ENCODE assay signal across 19 mouse cellular contexts in the genomic region with DNA sequence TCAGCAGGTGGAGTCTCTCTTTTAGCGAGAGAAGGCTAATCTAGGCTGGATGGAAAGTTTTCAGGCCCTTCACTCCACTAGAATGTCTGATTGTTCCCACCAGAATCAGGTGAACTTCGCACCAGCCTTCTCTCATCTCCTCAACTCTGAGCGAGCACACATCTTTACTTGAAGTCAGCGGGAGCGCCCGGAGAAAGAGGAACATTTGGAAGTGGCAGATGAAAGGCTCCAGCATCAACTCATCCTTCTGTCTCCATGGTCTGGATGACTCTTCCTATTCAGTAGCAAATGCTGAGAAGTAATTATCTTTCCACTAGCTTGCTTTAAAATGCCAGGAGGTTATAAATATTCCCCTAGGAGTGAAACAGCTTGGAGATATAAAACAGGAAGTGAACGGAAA.
DNase-seq lines count a peak whose midpoint lies in the region; TF ChIP-seq lines count a peak whose summit lies in the region.
"Had no signal": no experiment of that assay in that cellular context is flagged by ENCODE, and none has a peak within 500 bp of the region (broad histone marks: within the 10 kb centered on the region; RNA-seq: fewer than 3 reads in every experiment).

No protein-coding gene starts in this region.

- H3K4me3 ChIP-seq in cortical plate, adult 2 months (ENCODE audit: insufficient read depth, low read length) = no peak overlapping the region
- H3K4me3 ChIP-seq: forebrain, embryonic 13.5 days; heart, adult 2 months; heart, embryonic 15.5 days; limb, embryonic 10.5 days; neural tube, embryonic 13.5 days had no signal

- H3K27ac ChIP-seq in cortical plate, adult 2 months (ENCODE audit: insufficient read depth, low read length) = peak overlapping the region; percentile 2; the same call in 1 of the 2 replicates
- H3K27ac ChIP-seq: forebrain, embryonic 13.5 days; heart, adult 2 months; heart, embryonic 15.5 days; limb, embryonic 10.5 days; neural tube, embryonic 13.5 days had no signal

- DNase-seq in frontal cortex, adult 2 months (ENCODE audit: extremely low spot score in 1 of 2, low spot score in 1 of 2) = peak; percentile 35 to 50
- no peak for DNase-seq in frontal cortex, postnatal 10 days (ENCODE audit: low spot score in 2 of 2)
- peak; percentile 41 for DNase-seq in layer of hippocampus, adult 9-11 months
- DNase-seq in right cerebral cortex, postnatal 14 days = peak; percentile 5
- DNase-seq in urinary bladder, postnatal 14 days (ENCODE audit: low spot score) = no peak
- no peak for DNase-seq in thymus, postnatal 10 days (ENCODE audit: low spot score in 2 of 2)
- DNase-seq: adrenal gland, postnatal 36 days; embryo, embryonic 11 days; gastrocnemius, postnatal 14 days; heart, adult 2 months; kidney, adult 8-10 months; lung, adult 2 months; lung, postnatal 36 days; thymus, adult 2 months had no signal

- peaks cover 2% of the 10 kb centered on the region; the same call in 1 of the 2 replicates for H3K4me1 ChIP-seq in cortical plate, adult 2 months (ENCODE audit: control insufficient read depth, insufficient read depth, low read length)
- H3K4me1 ChIP-seq: forebrain, embryonic 13.5 days; heart, embryonic 15.5 days; limb, embryonic 10.5 days; neural tube, embryonic 13.5 days had no signal

- TF ChIP-seq POLR2A in cortical plate, adult 2 months (IDR thresholded peaks at IDR 0.05; ENCODE audit: extremely low read depth, insufficient read depth, low read length) = no peak

- TF ChIP-seq CTCF in cortical plate, adult 2 months (IDR thresholded peaks at IDR 0.05; ENCODE audit: extremely low read depth, insufficient read depth, low read length) = no peak

Comparison
In these comparisons a context has a peak if more than half of its experiments do, and no peak if none do; other contexts are left out.
1. DNase-seq: peak in frontal cortex, adult 2 months (2 of 2), layer of hippocampus, adult 9-11 months (single experiment) and right cerebral cortex, postnatal 14 days (single experiment); none in frontal cortex, postnatal 10 days (0 of 2), urinary bladder, postnatal 14 days (single experiment) and thymus, postnatal 10 days (0 of 2).